Mouse (Mus musculus): ENCODE results near the gene Sez6. TPM values are rescaled to one million over a fixed set of nuclear protein-coding genes. Genes with fewer than 3 reads are reported as not detected.

The Sez6 gene
- total RNA-seq (2014; fragmentation: Nextera tagmentation) = not detected in 2 replicates
- not detected in 2 replicates for total RNA-seq (2017)

DNA sequence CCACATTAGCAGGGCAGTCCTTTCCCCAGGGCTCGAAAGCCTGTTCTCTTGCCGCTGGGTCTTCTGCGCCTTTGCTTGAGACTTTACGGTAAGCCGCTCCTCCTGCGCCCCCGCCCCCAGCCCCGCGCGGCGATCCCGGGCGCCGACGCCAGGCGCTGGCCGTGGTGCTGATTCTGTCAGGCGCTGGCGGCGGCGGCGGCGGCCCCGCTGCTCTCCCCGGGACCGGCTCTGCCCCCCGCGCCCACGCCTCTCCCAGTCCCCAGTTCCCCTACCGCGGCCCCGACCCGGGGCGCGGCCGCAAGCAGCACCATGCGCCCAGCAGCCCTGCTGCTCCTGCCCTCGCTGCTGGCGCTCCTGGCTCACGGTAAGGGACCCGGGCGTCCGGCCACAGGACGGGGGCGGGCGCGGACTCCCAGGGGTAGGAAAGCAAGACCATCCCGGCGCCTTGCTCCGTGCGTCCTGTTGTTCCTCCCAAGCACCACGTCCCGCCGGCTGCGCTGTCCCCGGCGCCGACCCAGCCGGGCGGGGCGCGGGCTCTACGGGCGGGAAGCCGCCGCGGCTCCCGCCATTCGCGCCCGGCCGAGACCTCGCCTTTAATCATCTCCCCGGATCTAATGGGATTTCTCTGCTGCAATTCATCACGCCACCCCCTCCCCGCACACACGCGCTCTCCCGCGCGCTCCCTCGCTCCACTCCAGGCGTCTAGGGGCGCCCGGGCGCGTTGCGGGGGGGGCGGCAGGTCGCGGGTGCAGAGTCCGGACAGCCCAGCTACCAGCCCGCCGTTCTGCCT, at the start of gene Sez6:
Gene Sez6, plus strand, starts transcription at position 50 of the 790 bp plus-strand sequence.
- peak; percentile 88 for ATAC-seq (replicated peaks; ENCODE audit: poor library complexity, severe bottlenecking)

DNA sequence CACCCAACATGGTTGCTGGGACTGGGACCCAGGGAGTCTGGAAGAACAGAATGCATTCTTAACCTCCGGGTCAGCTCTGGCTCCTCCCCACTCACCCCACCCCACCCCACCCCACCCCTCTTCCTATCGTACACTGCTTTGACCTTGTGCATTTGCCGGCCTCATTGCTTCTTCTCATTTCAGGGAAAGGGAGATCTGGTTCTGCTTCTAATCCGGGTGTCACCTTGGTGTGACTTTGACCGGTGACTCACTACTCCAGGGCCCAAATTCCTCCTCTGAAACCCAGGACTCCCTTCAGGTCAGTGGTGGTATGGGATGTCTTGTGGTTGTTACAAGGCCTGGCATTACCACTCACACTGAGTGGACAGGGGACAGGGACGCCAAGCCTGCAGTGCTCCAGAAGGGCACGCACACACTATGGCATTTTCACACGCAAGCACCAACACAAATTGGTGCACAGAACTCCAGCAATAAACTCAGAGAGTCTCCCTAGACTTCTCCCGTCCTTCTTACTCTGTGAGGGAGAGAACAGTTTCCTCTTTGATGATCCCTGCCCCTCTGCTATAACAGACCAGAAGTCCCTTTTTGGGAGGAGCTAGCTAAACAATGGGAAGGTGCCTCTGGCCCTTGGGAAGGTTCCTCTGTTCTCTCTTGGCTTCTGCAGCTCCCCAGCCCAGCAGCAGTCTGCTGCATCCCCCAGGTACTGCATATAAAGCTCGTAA, 45.9 kb upstream of the Sez6 start:
- ATAC-seq (replicated peaks; ENCODE audit: poor library complexity, severe bottlenecking) = no peak

- ATAC-seq (replicated peaks; ENCODE audit: poor library complexity, severe bottlenecking) = no peak
These were observed 45.4 kb upstream of the Sez6 start for GRCm38 (mm10) chr11:77885246-77885575.

GRCm38 (mm10) chr11:77887373-77887960, 43.1 kb upstream of the Sez6 start:
- ATAC-seq (replicated peaks; ENCODE audit: poor library complexity, severe bottlenecking) = peak; percentile 83

DNA sequence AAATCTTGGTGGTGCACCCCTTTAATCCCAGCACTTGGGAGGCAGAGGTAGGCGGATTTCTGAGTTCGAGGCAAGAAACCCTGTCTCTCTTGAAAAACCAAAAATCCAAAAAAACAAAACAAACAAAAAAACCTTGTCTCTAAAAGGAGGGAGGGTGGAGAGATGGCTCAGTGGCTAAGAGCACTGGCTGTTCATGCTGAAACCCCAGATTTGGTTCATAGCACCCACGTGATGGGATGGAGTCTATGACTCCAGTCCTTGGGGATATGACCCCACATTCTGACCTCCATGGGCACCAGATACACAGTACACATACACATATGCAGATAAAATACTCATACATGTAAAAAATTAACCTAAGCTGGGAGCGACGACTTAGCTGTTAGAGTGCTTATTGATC, 41.8 kb upstream of the Sez6 start:
- ATAC-seq (replicated peaks; ENCODE audit: poor library complexity, severe bottlenecking) = no peak

DNA sequence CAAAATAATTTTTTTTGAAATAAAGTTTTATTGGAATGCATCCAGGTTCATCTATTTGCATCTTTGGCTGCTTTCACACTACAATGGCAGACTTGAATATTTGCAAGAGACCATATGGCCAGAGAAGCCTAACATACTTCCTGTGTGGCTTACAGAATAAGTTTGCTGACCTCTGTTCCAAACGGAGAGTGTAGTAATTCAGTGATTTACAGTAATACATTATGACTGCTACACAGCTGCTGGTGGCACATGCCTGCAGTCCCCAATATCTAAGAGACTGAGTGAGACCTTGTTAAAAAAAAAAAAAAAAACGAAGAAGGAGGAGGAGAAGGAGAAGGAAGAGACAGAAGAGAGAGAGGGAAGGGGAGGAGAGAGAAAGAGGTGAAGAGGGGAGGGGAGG, 41.1 kb upstream of the Sez6 start:
- no peak for ATAC-seq (replicated peaks; ENCODE audit: poor library complexity, severe bottlenecking)

DNA sequence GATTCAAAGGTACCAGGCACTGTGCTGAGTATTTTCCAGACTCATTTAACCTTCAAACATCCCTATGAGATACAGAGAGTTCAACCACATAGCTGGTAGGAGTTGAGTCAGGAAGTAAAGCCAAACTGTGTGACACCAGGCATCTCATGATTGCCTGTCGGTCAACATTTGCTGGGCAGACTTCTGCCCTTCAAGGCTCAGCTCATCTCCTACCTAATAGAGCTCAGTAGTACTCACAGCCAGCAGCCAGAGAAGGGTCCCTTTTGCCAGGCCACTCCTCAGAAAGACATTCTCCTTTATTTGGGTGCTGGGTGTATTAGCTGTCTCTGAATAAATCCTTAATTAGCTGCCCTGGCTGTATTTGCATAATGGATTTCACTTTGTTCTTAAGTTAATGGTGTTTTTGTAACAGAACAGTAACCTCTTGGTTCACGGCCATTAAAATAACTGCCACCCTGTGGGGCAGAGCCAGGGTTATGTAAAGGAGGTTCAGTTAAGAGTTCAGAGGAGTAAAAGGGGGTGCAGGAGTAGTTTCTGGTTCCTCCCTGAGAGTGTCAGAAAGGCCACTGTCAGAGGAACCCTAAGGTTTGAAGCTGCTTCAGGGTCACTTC, 39.8 kb upstream of the Sez6 start:
- ATAC-seq (replicated peaks; ENCODE audit: poor library complexity, severe bottlenecking) = no peak

- no peak for ATAC-seq (replicated peaks; ENCODE audit: poor library complexity, severe bottlenecking)
These were observed 37.7 kb upstream of the Sez6 start for GRCm38 (mm10) chr11:77892883-77893282.

GRCm38 (mm10) chr11:77893283-77893682, 37.3 kb upstream of the Sez6 start:
- no peak for ATAC-seq (replicated peaks; ENCODE audit: poor library complexity, severe bottlenecking)

DNA sequence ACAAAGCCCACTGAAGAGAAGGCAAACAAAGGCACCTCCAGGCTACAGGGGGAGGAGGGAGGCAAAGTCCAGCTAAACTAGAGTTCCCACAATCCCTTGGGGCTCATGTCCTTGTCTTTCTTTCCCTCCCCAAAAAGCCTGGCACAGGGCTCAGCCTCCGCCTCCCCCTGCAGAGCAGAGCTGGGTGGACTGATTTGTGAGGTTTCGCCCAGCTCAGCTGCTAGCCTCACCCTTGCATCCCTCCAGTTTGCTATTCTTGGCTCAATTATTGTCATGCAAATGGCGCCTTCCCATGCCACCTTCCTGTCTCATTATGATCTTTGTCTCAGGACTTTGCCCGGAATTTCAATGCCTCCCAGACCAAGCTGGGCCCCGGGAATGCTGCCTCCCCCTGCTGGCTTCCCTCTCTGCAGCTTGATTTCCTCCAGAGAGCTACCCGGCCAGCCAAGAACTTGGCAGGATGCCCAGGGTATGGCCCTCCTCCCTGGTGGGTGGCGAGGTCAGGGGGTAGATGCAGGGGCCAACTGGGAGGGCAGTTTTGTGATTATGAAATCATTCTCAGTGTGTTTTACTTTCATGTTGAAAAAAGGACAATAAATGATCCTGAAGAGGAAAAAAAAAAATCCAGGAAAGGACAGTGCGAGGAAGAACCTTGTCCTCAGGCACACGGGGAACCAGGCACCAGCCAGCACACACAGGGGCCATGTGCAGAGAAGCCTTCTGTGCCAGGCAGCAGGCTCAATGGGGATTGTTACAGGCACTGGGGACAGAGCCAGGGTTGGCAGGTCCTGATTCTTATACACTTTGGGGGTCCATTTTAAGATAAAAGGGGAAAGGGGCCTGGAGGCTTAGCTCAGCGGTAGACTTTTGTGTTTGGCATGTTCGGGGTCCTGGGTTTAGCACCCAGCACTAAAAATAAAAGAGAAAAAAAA, 36.5 kb upstream of the Sez6 start, which contains the start of gene Pipox:
Gene Pipox, minus strand, starts transcription at position 310 of the 932 bp plus-strand sequence.
- ATAC-seq (replicated peaks; ENCODE audit: poor library complexity, severe bottlenecking) = peak; percentile 81

DNA sequence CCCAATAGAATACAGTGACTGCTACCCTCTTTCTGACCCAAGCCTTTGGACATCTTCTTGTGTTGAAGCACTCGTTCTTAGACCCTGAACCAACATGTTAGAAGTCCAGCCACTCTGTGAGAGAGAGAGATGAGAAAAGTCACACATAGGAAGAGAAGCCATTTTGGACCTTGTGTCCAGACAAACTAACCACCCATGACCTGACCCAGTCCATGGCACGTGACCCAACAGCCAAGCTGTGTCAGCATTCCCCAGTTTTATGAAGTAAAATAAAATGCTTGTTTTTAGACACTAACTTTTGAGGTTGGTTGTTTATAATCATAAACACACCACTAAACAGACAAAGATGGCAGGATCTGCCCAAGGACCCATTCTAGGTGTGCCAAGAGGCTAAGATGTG, 35.6 kb upstream of the Sez6 start:
- ATAC-seq (replicated peaks; ENCODE audit: poor library complexity, severe bottlenecking) = no peak

GRCm38 (mm10) chr11:77896011-77896410, 34.6 kb upstream of the Sez6 start:
- no peak for ATAC-seq (replicated peaks; ENCODE audit: poor library complexity, severe bottlenecking)

DNA sequence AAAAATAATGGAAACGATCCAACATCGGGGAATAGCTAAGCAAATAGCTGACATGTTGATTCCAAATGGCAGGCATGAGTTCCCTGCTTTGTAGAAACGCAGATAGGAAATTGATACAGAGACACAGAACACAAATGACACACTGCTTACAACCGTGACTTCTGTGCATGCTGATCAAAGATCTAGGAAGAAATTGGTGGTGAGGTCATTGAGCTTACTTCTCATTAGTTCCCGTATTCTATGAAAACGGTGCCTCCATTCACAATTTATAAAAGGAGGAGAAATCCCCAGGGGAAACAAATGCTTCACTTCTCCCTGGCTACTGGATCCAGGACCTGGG, 34.1 kb upstream of the Sez6 start:
- no peak for ATAC-seq (replicated peaks; ENCODE audit: poor library complexity, severe bottlenecking)

- ATAC-seq (replicated peaks; ENCODE audit: poor library complexity, severe bottlenecking) = no peak
These were observed 33.5 kb upstream of the Sez6 start for GRCm38 (mm10) chr11:77896820-77897805.

GRCm38 (mm10) chr11:77900187-77900586, 30.4 kb upstream of the Sez6 start:
- no peak for ATAC-seq (replicated peaks; ENCODE audit: poor library complexity, severe bottlenecking)

- ATAC-seq (replicated peaks; ENCODE audit: poor library complexity, severe bottlenecking) = no peak
These were observed 29.9 kb upstream of the Sez6 start for GRCm38 (mm10) chr11:77900696-77901095.

GRCm38 (mm10) chr11:77901366-77901765, 29.2 kb upstream of the Sez6 start:
- ATAC-seq (replicated peaks; ENCODE audit: poor library complexity, severe bottlenecking) = no peak

- ATAC-seq (replicated peaks; ENCODE audit: poor library complexity, severe bottlenecking) = no peak
These were observed 28.7 kb upstream of the Sez6 start for GRCm38 (mm10) chr11:77901775-77902355.

Measured in granulocyte monocyte progenitor cell, adult 5-6 weeks (primary cell).